Mouse (Mus musculus): ENCODE measurements around the gene Kit.

DNA sequence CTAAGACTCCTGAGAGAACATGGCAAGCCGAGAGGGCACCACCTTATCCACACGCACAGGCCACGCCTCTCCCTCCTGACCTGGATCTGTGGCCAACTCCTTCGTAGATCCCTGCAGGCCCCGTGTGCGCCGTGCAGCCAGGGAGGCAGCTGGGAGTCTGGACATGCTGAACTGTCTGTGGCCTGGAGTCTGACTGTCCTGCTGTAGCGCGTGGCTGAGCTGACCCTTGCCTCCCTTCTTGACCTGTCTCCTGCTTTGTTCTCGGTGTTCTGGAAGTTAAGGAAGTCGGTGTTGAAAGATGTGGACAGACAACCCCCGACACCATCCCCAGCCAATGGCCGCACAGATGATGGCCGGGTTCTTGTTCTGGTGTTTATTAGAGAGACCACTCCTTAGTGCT lies 21.5 kb downstream of the Kit start:
- TF ChIP-seq POLR2A (IDR thresholded peaks at IDR 0.05; ENCODE audit: insufficient read depth, low read depth, low read length) (no peak), CTCF (IDR thresholded peaks at IDR 0.05) (no peak), EP300 (IDR thresholded peaks at IDR 0.05; ENCODE audit: insufficient read depth, low read depth, low read length) (no peak)
